Mouse (Mus musculus): ENCODE results near the gene Cer1.

DNA sequence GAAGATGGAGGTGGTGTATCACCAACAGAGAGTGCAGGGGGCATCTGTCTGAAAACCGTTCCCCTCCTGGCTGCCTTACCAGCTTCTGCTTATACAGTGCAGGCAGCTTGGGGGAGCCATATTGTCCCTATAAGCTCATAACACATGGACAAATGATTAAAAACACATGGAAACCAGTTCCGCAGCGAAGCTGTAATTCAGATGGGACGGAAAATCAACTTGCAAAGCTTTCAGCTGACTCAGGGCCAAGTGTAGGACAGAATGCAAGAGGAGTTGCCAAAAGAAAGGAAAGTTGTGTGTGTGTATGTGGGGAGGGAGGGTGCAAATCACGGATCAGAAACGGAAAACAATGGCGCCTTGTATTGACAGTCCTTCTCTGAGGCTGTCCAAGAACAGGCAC, 6.1 kb upstream of the Cer1 start:
- TF ChIP-seq POLR2A (IDR thresholded peaks at IDR 0.05; ENCODE audit: borderline replicate concordance, control insufficient read depth, low read depth, low read length) (no peak), CTCF (IDR thresholded peaks at IDR 0.05; ENCODE audit: control insufficient read depth, insufficient read depth, low read length) (no peak)

Measured in bone marrow, adult 2 months (tissue).